Mouse (Mus musculus): ENCODE measurements around the gene Git1. TPM values are rescaled to one million over a fixed set of nuclear protein-coding genes. Genes with fewer than 3 reads are reported as not detected.
A peak's percentile ranks its signal among the peaks of the same experiment; 100 is the strongest.

Gene Git1
- total and polyA plus RNA-seq, 2 experiments from 2014 or later: 19.6 to 143 TPM

DNA sequence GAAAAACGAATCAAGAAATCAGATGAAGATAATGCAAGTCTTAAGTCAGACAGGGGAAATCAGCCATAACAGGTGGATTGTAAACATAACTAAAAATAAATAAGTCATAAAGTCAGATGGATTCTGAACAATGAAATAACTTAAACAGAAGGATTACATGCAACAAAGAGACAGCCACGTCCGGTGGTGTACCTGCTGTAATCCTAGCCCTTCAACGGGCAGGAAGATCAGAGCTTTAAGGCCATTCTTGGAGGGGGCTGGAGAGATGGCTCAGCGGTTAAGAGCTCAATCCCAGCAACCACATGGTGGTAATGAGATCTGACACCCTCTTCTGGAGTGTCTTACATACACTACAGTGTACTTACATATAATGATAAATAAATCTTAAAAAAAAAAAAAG lies 18.0 kb downstream of the Git1 start:
- Histone ChIP-seq H3K4me3 (ENCODE audit: low read depth, low read length) (no peak overlapping the region), H3K9ac (replicated peaks; ENCODE audit: low read length, poor library complexity, severe bottlenecking) (no peak overlapping the region), H3K9me3 (ENCODE audit: low read length) (no peaks in the 10 kb centered on the region), H3K36me3 (ENCODE audit: insufficient read depth, low read length) (peaks cover 11% of the 10 kb centered on the region), H3K4me2 (ENCODE audit: low read depth, low read length, poor library complexity, severe bottlenecking) (no peak overlapping the region), H3K4me1 (ENCODE audit: insufficient read depth, low read length) (peaks cover 15% of the 10 kb centered on the region), H3K27ac (ENCODE audit: low read depth, low read length) (no peak overlapping the region), H3K27me3 (ENCODE audit: insufficient read depth, low read length) (peaks cover 13% of the 10 kb centered on the region; the same call in 1 of the 2 replicates)
- ATAC-seq (ENCODE audit: low FRiP score) (no peak), DNase-seq (ENCODE audit: low spot score) (no peak)
- no peak for TF ChIP-seq CTCF (IDR thresholded peaks at IDR 0.05)
- 73% methylated on average over 5 of the region's 5 CpGs for WGBS

DNA sequence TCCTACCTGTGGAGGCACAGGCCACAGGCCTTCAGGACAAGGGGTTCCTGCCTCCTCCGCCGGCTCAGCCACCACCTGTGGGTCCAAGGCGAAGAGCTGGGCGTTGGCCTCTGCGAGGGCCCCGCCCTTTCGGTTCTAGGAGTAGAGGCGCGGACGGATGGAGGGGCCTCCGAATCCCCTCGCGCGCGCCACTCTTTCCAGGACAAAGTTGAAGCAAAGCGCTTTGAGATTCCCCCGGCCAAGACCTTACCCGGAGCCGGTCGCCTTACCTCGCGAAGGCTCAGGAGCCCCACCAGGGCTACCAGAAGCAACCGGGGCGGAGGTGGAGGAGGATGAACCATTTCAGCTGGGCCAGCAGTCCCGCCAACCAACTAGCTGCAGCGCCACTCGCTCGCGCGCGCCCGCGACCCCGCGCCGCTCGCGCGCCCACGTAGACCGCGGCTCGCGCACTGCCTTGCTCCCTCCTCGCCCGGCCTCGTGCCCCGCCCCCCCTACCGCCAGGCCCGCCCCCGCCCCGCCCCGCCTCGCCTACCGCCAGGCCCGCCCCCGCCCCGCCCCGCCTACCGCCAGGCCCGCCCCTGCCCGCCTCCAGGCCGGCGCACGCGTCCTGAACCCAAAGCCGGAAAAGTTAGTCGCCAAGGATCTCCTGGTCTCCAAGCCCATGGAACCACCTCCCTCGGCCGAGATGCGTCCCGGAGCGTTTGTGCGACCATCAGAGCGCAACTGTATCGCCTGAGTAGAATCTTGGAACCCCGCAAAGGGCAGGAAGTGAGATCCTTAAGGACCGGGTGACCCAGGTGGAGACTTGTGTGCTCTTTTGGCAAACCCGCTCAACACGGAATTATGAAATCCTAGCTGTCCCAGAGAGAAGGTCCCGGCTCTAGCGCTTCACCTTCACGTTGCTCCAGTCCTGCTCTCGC lies 19.8 kb downstream of the Git1 start:
- Histone ChIP-seq H3K4me2 (ENCODE audit: low read depth, low read length, poor library complexity, severe bottlenecking) (peak overlapping the region; percentile 97), H3K9me3 (ENCODE audit: low read length) (no peaks in the 10 kb centered on the region), H3K9ac (replicated peaks; ENCODE audit: low read length, poor library complexity, severe bottlenecking) (peak overlapping the region; percentile 51), H3K4me1 (ENCODE audit: insufficient read depth, low read length) (peaks cover 15% of the 10 kb centered on the region), H3K4me3 (ENCODE audit: low read depth, low read length) (peak overlapping the region; percentile 57), H3K36me3 (ENCODE audit: insufficient read depth, low read length) (no peaks in the 10 kb centered on the region), H3K27me3 (ENCODE audit: insufficient read depth, low read length) (peaks cover 13% of the 10 kb centered on the region; the same call in 1 of the 2 replicates), H3K27ac (ENCODE audit: low read depth, low read length) (no peak overlapping the region)
- under 1% methylated on average over 76 of the region's 84 CpGs for WGBS
- TF ChIP-seq CTCF (IDR thresholded peaks at IDR 0.05): 0 out of 2 replicates have a peak, but pooled peaks have one; percentile 1
- no peak for ATAC-seq (ENCODE audit: low FRiP score)
- peak; percentile 83 for DNase-seq (ENCODE audit: low spot score)

DNA sequence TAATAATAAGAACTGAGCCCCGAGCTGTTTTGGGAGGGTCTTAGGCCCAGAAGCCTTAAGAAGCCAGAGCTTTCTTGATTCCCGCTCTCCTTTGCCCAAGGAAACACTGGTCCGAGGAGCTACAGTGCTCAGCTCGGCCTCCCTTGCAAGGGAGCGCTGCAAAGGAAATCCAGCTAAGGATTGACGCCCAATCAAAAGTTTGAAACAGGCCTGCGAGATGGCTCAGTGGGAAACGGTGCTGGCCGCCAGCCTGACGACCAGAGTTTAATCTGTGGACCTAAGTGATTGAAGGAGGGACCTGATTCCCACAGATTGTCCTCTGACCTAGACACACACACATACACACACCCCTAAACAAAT lies 20.4 kb downstream of the Git1 start:
- TF ChIP-seq CTCF (IDR thresholded peaks at IDR 0.05): no peak
- Histone ChIP-seq H3K9ac (replicated peaks; ENCODE audit: low read length, poor library complexity, severe bottlenecking) (no peak overlapping the region), H3K27me3 (ENCODE audit: insufficient read depth, low read length) (peaks cover 13% of the 10 kb centered on the region; the same call in 1 of the 2 replicates), H3K4me2 (ENCODE audit: low read depth, low read length, poor library complexity, severe bottlenecking) (peak overlapping the region; percentile 97), H3K4me1 (ENCODE audit: insufficient read depth, low read length) (peaks cover 12% of the 10 kb centered on the region), H3K4me3 (ENCODE audit: low read depth, low read length) (peak overlapping the region; percentile 57), H3K27ac (ENCODE audit: low read depth, low read length) (no peak overlapping the region), H3K36me3 (ENCODE audit: insufficient read depth, low read length) (no peaks in the 10 kb centered on the region), H3K9me3 (ENCODE audit: low read length) (no peaks in the 10 kb centered on the region)
- 13% methylated on average over 10 of the region's 10 CpGs for WGBS
- no peak for ATAC-seq (ENCODE audit: low FRiP score)
- no peak for DNase-seq (ENCODE audit: low spot score)

DNA sequence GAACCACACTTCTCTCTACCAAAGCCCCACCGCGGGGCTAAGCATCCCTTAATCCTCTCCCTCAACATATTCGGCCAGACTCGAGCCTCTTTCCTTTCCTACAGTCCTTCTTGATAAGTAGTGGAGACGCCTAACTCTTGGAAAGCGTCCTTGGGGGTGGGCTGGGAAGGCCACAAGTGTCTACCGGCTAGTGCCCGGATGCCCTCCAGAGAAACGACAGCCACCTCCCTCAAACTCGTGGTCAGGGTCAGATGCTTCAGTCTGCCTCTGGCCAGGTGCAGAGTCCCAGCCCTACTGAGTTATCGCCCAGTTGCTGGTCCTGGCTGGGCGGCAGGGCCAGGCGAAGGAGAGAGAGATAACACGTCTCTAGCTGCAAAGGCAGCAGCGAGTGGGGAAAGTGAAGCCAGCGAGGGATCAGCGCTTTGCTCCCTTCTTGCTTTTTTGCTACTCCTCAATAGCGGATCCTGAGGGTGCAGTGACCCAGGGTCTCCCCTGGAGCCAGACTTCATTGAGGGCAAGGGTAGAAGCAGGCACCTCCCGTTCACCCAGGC lies 21.0 kb downstream of the Git1 start:
- no peak for TF ChIP-seq CTCF (IDR thresholded peaks at IDR 0.05)
- peaks cover 13% of the 10 kb centered on the region; the same call in 1 of the 2 replicates for H3K27me3 ChIP-seq (ENCODE audit: insufficient read depth, low read length)
- ATAC-seq (ENCODE audit: low FRiP score): no peak
- H3K4me1 ChIP-seq (ENCODE audit: insufficient read depth, low read length): peaks cover 12% of the 10 kb centered on the region
- peak overlapping the region; percentile 46 for H3K4me3 ChIP-seq (ENCODE audit: low read depth, low read length)
- no peaks in the 10 kb centered on the region for H3K36me3 ChIP-seq (ENCODE audit: insufficient read depth, low read length)
- no peak for DNase-seq (ENCODE audit: low spot score)
- H3K9ac ChIP-seq (replicated peaks; ENCODE audit: low read length, poor library complexity, severe bottlenecking): no peak overlapping the region
- H3K9me3 ChIP-seq (ENCODE audit: low read length): no peaks in the 10 kb centered on the region
- no peak overlapping the region for H3K27ac ChIP-seq (ENCODE audit: low read depth, low read length)
- peak overlapping the region; percentile 86 for H3K4me2 ChIP-seq (ENCODE audit: low read depth, low read length, poor library complexity, severe bottlenecking)
- WGBS: 9% methylated on average over 19 of the region's 19 CpGs

DNA sequence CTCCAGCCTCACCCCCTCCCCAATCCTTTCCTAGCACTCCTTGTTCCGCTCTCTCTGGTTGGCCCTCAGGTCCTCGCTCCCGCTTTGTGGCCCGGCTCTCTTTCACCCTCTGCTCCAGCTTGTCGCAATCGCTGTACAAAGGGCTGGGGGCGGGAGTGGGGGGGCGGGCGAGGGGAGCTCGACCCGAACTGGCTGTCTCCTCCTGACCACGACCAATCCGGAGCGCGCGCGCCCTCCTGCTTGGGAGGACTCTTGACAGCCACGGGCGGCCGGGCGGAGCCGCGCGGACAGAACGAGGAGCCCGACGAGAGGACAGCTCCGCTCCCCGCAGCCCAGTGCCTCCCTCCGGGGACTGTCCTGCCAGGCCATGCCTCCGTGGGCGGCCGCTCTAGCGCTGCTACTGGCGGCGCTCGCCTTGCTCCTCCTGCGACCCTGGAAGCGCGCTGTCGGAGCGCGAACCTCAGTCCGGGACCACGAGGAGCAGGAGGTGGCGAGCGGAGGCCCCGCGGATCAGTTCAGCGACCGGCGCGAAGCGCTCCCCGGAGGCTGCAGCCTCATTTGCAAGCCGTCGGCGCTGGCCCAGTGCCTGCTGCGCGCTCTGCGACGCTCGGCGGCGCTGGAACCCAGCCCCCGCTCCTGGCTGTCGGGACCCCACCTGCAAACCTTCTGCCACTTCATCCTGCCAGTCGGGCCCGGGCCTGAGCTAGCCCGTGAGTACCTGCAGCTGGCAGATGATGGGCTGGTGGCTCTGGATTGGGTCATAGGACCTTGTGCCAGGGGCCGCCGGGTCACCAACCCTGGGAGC lies 21.7 kb downstream of the Git1 start, which contains the start of gene Abhd15:
Abhd15 (plus strand) TSS at position 290 of the 805 bp plus-strand sequence.
- Histone ChIP-seq H3K27ac (ENCODE audit: low read depth, low read length) (no peak within 1 kb of the TSS), H3K4me1 (ENCODE audit: insufficient read depth, low read length) (peaks cover 12% of the 10 kb centered on the region), H3K9ac (replicated peaks; ENCODE audit: low read length, poor library complexity, severe bottlenecking) (peak within 1 kb of the TSS; percentile 42), H3K4me2 (ENCODE audit: low read depth, low read length, poor library complexity, severe bottlenecking) (peak within 1 kb of the TSS; percentile 86), H3K9me3 (ENCODE audit: low read length) (no peaks in the 10 kb centered on the region), H3K36me3 (ENCODE audit: insufficient read depth, low read length) (no peaks in the 10 kb centered on the region), H3K4me3 (ENCODE audit: low read depth, low read length) (peak within 1 kb of the TSS; percentile 46), H3K27me3 (ENCODE audit: insufficient read depth, low read length) (peaks cover 13% of the 10 kb centered on the region; the same call in 1 of the 2 replicates)
- under 1% methylated on average over 62 of the region's 72 CpGs for WGBS
- peak; percentile 27; the same call in 1 of the 2 replicates for TF ChIP-seq CTCF (IDR thresholded peaks at IDR 0.05)
- peak; percentile 75 for DNase-seq (ENCODE audit: low spot score)
- ATAC-seq (ENCODE audit: low FRiP score): peak; percentile 61
